Mouse (Mus musculus) E14TG2a.4 (cell line): Measurements from ENCODE around the gene Kcnip1.
A peak's percentile ranks its signal among the peaks of the same experiment; 100 is the strongest.

ENCODE experiments used
- H3K27me3 ChIP-seq: 2 replicates; pipeline ENCODE4 v1.6.1; 2014; ENCODE audit warnings: low read length, control low read depth; ENCODE audit not compliant: insufficient read depth
- H3K36me3 ChIP-seq: 2 replicates; pipeline ENCODE4 v1.6.1; 2014; ENCODE audit warnings: low read length, control low read depth; ENCODE audit not compliant: insufficient read depth
- H3K4me1 ChIP-seq: replicated peaks from 2 replicates; pipeline ENCODE4 v1.6.1; 2014; ENCODE audit warnings: low read depth, low read length, control low read depth
- H3K4me3 ChIP-seq: replicated peaks from 2 replicates; pipeline ENCODE4 v1.5.1; 2014; ENCODE audit warnings: mild to moderate bottlenecking, low read length
- H3K9me3 ChIP-seq: 2 replicates; pipeline ENCODE4 v1.6.1; 2014; ENCODE audit warnings: low read length, control low read depth
- CTCF ChIP-seq: conservative IDR thresholded peaks from 2 replicates; pipeline ENCODE4 v1.5.1; 2014; ENCODE audit warnings: low read length
- NANOG ChIP-seq: IDR thresholded peaks from 2 replicates; pipeline ENCODE4 v1.6.1; 2014; ENCODE audit warnings: borderline replicate concordance, low read length, mixed read lengths
- POU5F1 ChIP-seq: IDR thresholded peaks from 2 replicates; pipeline ENCODE4 v1.6.1; 2014; ENCODE audit warnings: low read length, borderline replicate concordance

The Kcnip1 gene

GRCm38 (mm10) chr11:33740187-33740586 is 252.8 kb downstream of the Kcnip1 start:
- Histone ChIP-seq H3K36me3 (no peaks in the 10 kb centered on the region), H3K9me3 (no peaks in the 10 kb centered on the region), H3K4me1 (no peaks in the 10 kb centered on the region), H3K27me3 (peaks cover 11% of the 10 kb centered on the region; the same call in 1 of the 2 replicates), H3K4me3 (no peak overlapping the region)
- TF ChIP-seq POU5F1, result no peak
- no peak for TF ChIP-seq NANOG

GRCm38 (mm10) chr11:33736426-33736825 is 256.5 kb downstream of the Kcnip1 start:
- H3K4me1 ChIP-seq, result no peaks in the 10 kb centered on the region
- no peaks in the 10 kb centered on the region for H3K36me3 ChIP-seq
- TF ChIP-seq CTCF, result no peak
- TF ChIP-seq POU5F1, result no peak
- TF ChIP-seq NANOG, result no peak
- H3K4me3 ChIP-seq, result no peak overlapping the region
- H3K9me3 ChIP-seq, result no peaks in the 10 kb centered on the region
- peaks cover 21% of the 10 kb centered on the region for H3K27me3 ChIP-seq

DNA sequence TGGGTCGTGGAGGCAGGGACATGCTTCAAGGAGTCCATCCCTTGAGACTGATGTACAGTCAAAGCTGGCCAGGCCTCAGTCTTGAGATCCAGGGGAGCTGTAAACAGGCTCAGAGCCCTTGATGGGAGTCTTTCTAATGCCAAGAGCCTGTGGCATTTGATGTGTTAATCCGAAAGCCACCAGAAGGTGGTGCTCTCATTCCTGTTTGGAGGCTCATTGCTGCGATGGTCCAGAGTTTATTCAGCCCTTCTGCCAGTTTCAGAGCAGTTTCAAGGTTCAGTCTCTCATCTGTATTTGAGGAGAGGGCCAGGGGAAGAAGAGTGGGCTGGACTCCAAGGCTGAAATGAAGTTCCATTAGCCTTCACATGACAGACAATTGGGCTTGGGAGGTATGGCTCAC is 259.7 kb downstream of the Kcnip1 start:
- Histone ChIP-seq H3K4me1 (no peaks in the 10 kb centered on the region), H3K4me3 (no peak overlapping the region), H3K9me3 (no peaks in the 10 kb centered on the region), H3K27me3 (peaks cover 25% of the 10 kb centered on the region), H3K36me3 (no peaks in the 10 kb centered on the region)
- TF ChIP-seq CTCF (peak; percentile 72), POU5F1 (no peak)

GRCm38 (mm10) chr11:33732358-33732757 is 260.6 kb downstream of the Kcnip1 start:
- peaks cover 25% of the 10 kb centered on the region for H3K27me3 ChIP-seq
- H3K4me1 ChIP-seq, result no peaks in the 10 kb centered on the region
- no peak for TF ChIP-seq NANOG
- TF ChIP-seq POU5F1, result no peak
- no peak for TF ChIP-seq CTCF
- no peaks in the 10 kb centered on the region for H3K9me3 ChIP-seq
- H3K4me3 ChIP-seq, result no peak overlapping the region
- H3K36me3 ChIP-seq, result no peaks in the 10 kb centered on the region

- Histone ChIP-seq H3K4me1 (no peaks in the 10 kb centered on the region), H3K27me3 (peaks cover 37% of the 10 kb centered on the region), H3K36me3 (no peaks in the 10 kb centered on the region), H3K4me3 (no peak overlapping the region), H3K9me3 (no peaks in the 10 kb centered on the region)
- no peak for TF ChIP-seq POU5F1
- TF ChIP-seq CTCF, result peak; percentile 98
Measured at GRCm38 (mm10) chr11:33721297-33721696, 271.7 kb downstream of the Kcnip1 start.

- TF ChIP-seq NANOG (no peak), POU5F1 (no peak), CTCF (no peak)
- H3K9me3 ChIP-seq, result no peaks in the 10 kb centered on the region
- H3K27me3 ChIP-seq, result 0 out of 2 replicates have a peak, but pooled peaks cover 2% of the 10 kb centered on the region
- H3K4me3 ChIP-seq, result no peak overlapping the region
- H3K4me1 ChIP-seq, result 0 out of 2 replicates have a peak, but pooled peaks cover 10% of the 10 kb centered on the region
- H3K36me3 ChIP-seq, result no peaks in the 10 kb centered on the region
Measured at GRCm38 (mm10) chr11:33706777-33707176, 286.2 kb downstream of the Kcnip1 start.

- no peaks in the 10 kb centered on the region for H3K9me3 ChIP-seq
- TF ChIP-seq POU5F1 (no peak), NANOG (no peak), CTCF (no peak)
- H3K36me3 ChIP-seq, result no peaks in the 10 kb centered on the region
- H3K4me3 ChIP-seq, result no peak overlapping the region
- H3K4me1 ChIP-seq, result 0 out of 2 replicates have a peak, but pooled peaks cover 11% of the 10 kb centered on the region
- H3K27me3 ChIP-seq, result no peaks in the 10 kb centered on the region
Measured at GRCm38 (mm10) chr11:33701958-33702459, 290.9 kb downstream of the Kcnip1 start.

GRCm38 (mm10) chr11:33701236-33701957 is 291.6 kb downstream of the Kcnip1 start:
- H3K27me3 ChIP-seq, result peaks cover 5% of the 10 kb centered on the region; the same call in 1 of the 2 replicates
- H3K9me3 ChIP-seq, result no peaks in the 10 kb centered on the region
- no peak for TF ChIP-seq NANOG
- TF ChIP-seq CTCF, result no peak
- no peak for TF ChIP-seq POU5F1
- 0 out of 2 replicates have a peak, but pooled peaks cover 6% of the 10 kb centered on the region for H3K4me1 ChIP-seq
- H3K36me3 ChIP-seq, result no peaks in the 10 kb centered on the region
- no peak overlapping the region for H3K4me3 ChIP-seq
